Mouse (Mus musculus): ENCODE results near the gene Tmem50a. TPM values are rescaled to one million over a fixed set of nuclear protein-coding genes. Genes with fewer than 3 reads are reported as not detected.
A peak's percentile ranks its signal among the peaks of the same experiment; 100 is the strongest.

The Tmem50a gene
- 215 and 225 TPM in 2 replicates for total RNA-seq (2021)
- long read RNA-seq, experiment 1, transcript Tmem50a-202 (7 exons, 719 nt): minor isoform, 29 of 370 reads
- long read RNA-seq, experiment 1, transcript Tmem50a-201 (7 exons, 1,204 nt): major isoform, 313 of 370 reads
- long read RNA-seq, experiment 1, partial matches to known transcripts: 5 of 370 reads
- long read RNA-seq, experiment 1, other reads (novel, unspliced or antisense): 23 of 370 reads
- long read RNA-seq, experiment 2, transcript Tmem50a-201 (7 exons, 1,204 nt): major isoform, 187 of 219 reads
- long read RNA-seq, experiment 2, transcript Tmem50a-202 (7 exons, 719 nt): minor isoform, 15 of 219 reads
- long read RNA-seq, experiment 2, partial matches to known transcripts: 7 of 219 reads
- long read RNA-seq, experiment 2, other reads (novel, unspliced or antisense): 10 of 219 reads

- DNase-seq: peak; percentile 98
Observed at GRCm38 (mm10) chr4:134914864-134915209, at the start of gene Tmem50a. Gene Tmem50a (minus strand): TSS chr4:134915024.

GRCm38 (mm10) chr4:134963021-134963776 lies 48.4 kb upstream of the Tmem50a start:
- peak; percentile 65 for DNase-seq

GRCm38 (mm10) chr4:134956328-134956727 lies 41.5 kb upstream of the Tmem50a start:
- DNase-seq: peak; percentile 86

GRCm38 (mm10) chr4:134955845-134956244 lies 41.0 kb upstream of the Tmem50a start:
- no peak for DNase-seq

DNA sequence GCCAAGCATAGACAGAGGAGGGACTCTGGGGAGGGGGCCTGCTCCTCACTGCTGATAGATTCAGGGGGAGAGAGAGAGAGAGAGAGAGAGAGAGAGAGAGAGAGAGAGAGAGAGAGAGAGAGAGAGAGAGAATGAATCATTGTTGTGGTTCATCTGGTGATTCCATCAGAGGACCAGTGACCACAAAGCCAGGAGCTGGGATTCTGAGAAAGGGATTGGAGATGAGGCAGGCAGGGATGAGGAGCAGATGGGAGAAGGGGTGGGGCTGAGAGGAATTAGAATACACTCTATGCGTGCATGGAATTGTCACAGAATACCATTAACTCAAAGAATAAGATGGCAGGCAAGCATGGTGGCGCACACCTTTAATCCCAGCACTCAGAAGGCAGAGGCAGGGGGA lies 40.4 kb upstream of the Tmem50a start:
- no peak for DNase-seq

DNA sequence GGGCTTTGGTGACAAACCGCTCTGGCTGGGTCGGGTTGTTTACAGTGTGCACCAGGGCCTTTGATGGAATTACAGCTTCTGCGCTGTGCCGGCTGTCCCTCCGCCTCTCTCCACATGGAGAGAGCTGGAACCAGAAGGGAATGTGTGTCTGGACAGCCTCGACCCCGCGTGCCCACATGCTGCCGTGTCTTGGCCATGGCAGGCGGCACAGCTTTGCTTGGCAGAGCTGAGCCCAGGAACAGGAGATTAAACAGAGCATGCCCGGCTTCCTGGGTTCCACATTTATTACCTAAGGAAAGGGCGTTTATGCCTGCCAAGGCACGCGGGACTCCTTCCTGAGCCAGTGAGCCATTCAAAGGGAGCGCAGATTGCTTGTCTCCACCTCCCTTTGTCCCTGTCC lies 39.6 kb upstream of the Tmem50a start:
- peak; percentile 30 for DNase-seq

DNA sequence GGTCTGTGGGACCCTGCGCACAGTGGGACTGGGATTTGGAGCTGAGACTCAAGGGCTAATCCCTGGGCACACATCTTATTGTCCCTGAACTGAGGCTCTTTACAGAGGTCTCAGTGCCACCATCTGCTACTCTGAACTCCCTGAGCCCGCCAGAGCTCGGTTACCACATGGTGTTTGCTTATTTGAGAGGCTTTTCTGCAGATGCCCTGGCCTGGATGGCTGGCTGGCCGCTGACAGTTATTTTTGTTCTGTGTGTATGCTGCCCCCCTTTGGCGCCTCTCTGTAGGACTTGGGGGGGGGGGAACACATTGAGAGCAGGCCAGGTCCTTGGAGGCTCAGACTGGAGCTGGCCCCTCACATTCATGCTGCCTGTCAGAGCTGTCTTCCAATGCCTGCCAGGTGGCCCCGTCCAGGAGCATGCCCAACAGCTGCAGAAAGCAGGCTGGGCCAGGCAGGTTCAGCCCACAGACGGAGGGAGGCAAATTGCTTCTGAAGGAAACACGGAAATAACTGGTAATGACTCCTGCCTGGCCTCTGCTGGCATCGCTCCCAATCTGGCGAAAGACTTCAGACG lies 35.8 kb upstream of the Tmem50a start:
- peak; percentile 73 for DNase-seq

DNA sequence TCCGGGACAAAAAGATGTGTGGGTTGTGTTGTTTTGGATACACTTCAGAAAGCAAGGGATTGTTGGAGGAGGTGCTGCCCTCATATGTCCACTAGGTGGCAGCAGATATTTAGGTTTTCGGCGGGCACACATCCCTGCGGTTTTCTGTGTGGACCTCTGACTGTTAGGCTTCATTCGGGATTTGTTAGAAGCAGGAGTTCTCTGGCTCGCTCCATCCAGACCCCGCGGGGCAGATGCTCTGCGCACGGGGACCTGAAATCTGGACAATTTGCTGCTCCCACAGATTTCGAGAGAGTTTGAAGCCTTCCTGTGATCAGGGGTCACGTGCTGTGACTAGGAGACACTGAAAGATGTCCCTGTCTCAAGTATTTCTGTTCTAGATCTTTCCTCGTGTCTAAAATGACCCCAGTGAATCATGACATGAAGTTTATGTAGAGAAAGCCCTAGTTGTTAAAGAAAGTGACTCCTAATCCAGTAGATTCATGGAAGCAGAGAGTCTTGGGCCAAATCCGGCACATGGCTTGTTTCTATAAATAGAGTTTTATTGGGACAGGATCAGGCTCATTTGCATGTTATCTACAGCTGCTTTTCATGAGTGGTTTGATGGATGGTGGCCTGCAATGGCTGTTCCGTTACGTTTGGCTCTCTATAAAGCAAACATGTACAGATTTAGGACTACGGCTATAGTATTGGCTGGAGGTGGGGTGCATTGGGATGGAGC lies 31.4 kb upstream of the Tmem50a start:
- DNase-seq: peak; percentile 80

GRCm38 (mm10) chr4:134943758-134944538 lies 29.1 kb upstream of the Tmem50a start:
- no peak for DNase-seq

DNA sequence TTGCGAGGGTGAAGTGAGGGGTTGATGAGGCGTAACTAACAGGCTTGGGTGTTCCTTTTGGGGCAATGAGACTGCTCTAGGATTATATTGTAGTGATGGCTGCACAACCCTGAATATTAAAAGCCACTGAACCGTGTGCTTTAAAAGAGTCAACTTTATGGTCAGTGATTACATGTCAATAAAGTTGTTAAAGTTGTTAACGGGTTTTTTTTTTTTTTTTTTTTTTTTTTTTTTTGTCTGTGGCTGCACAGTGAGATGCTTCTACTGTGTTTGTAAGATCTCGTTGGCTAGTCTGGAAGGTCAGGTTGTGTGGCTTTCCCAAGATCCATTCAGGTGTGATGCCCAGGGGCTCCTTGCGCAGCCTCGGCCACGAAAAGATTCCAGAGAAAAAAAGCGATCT lies 25.1 kb upstream of the Tmem50a start:
- no peak for DNase-seq

- DNase-seq: peak; percentile 71
Observed at GRCm38 (mm10) chr4:134937240-134938176, 22.7 kb upstream of the Tmem50a start.

DNA sequence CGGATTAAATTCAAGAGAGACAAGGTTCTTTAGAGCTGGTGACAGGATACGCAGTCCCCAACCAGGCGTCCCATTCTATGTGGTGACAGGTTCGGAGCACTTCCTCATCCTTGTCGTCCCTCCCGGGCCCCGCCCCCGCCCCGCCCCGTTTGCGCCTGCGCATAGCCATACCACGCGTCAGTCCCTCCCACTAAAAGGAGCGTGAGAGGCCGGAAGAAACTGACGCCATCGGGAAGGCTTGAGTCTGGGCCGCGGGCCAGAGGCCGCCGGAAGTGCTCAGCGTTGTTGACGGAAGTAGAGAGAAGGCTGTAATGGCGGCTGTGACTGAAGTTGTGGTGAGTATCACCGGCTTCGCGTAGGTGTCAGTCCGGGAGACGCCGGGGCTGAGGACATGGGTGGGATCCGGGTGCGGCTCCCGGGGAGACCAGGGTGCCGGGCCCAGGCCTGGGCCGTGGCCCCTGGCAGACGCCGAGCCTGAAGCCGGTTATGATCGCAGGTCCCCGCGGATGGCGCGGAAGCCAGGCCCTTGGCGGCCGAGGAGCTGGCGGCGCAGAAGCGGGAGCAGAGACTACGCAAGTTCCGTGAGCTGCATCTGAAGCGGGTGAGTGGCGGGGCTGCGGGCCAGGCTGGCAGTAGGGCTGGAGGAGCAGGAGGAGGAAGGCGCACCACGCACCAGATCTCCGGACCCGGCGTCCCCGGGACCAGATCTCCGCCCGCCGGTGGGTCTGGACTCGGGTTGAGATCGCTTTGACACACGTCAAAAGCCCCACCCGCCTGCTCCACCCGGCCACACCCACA lies 16.1 kb upstream of the Tmem50a start, which contains the start of gene Syf2:
TSS of gene Syf2 (plus strand) at position 215 of the 798 bp plus-strand sequence.
- peak; percentile 97 for DNase-seq

DNA sequence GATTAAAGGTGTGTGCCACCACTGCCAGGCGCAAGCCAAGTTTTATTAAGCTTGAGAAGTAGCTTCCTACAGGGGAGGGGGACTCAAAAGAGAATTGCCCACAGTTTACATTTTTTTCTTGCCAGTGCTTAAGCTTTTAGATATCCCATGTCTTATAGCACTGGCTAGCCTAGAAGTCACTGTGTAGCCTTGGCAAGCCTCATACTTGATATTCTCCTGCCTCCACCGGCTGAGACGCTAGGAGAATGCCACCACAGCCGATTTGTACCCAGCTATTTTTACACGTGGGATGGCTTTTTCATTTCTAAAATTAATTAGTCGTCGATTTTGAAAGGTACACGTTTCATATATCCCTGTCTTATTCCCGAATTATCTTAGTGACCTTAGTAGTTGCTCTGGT lies 15.4 kb upstream of the Tmem50a start:
- no peak for DNase-seq

GRCm38 (mm10) chr4:134929536-134929935 lies 14.7 kb upstream of the Tmem50a start:
- no peak for DNase-seq

DNA sequence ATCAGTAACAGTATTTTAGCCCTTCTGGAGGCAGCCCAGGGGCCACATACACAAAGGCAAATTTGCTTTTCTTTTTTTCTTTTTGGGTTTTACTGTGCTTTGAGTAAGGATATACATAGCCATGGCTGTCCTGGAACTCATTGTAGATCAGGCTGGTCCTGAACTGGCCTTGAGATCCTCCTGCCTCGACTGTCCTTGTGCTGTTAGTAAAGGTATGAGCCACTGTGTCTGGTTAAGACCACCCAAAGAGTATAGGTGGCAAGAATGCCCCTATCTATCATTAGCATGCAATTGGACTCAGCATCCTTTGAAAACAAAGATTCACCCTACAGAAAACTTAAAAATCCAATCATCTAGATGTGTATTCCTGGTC lies 13.6 kb upstream of the Tmem50a start:
- no peak for DNase-seq

DNA sequence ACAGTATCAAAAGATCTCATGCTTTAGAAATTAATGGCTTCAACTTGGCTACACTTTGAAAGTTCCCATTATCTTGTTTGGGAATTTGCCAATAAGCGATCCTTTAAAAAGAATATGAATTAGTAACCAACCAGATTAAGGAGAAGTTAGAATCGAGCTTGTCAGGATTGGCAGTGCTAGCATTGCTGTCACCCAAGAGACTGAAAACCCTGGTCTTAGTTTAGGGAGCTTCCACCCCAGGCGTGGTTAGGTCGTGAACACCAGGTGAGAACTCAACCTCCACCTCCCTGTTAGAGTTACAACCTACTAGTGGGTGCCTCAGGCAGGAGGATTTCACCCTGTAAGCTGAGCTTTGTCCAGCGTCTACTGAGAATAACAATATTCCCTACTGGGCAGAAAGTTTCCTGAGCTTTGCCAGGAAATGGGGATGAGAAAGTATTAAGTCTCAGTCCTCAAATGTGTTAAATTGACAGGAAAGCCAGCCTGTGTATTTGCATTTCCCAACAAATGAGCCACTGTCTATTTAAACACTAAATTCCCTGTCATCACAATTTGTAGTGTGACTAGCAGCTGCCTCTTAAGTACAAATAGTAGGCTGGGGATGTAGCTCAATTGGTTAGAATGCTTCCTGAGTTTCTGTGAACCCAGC lies 13.1 kb upstream of the Tmem50a start:
- DNase-seq: no peak

DNA sequence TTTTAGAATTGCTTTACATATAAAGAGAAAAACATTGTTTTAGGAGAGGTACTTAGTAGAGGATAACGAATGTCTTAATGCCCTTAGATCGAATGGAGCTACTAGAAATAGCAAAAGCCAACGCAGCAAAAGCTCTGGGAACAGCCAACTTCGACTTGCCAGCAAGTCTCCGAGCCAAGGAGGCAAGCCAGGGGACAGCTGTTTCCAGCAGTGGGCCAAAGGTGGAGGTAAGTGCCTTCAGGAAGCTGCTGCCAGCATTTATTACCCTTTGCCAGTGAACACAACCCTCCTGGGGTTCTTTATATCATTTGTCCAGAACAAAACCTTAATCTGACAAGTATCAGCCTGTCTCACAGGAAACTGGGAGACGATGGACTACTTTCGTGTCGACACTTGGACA lies 10.4 kb upstream of the Tmem50a start:
- DNase-seq: peak; percentile 68

DNA sequence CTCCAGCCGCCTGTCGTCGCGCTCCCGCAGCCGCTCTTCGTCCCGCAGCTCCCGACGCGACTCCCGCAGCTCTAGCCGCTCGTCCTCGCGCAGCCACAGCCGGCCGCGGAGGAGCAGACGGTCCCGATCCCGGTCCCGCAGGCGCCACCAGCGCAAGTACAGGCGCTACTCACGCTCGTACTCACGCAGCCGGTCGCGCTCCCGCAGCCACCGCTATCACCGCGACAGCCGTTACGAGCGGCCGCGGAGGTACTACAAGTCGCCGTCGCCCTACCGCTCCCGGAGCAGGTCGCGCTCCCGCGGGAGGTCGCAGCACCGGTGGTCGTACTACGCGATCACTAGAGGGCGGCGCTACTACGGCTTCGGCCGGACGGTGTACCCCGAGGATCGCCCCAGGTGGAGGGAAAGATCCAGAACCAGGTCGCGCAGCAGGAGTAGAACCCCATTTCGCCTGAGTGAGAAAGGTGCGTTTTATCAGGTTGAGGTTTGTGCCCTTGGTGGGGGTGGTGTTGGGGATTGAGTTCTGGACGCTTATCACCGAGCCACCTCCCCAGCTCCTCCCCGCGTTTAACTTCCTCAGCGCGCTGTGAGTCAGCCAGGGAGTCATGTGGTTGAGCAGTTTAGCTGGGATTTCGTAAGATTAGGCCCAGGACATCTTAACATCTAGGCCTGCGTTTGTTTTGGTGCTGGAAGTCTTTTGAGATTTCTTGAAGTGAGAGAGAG lies 9.4 kb upstream of the Tmem50a start:
- peak; percentile 89 for DNase-seq

All from adrenal gland, postnatal 14 days (tissue).